Mouse (Mus musculus) liver (tissue): ENCODE measurements around the gene Cox20.
A peak's percentile ranks its signal among the peaks of the same experiment; 100 is the strongest.
"Not testable (repeated sequence)": the region's sequence is repeated elsewhere in the genome, so short reads cannot be mapped to it uniquely, and the experiment has no call there.

Source experiments
- DNase-seq: peaks from one replicate; pipeline ENCODE4 v3.0.0-alpha.2; 2020; ENCODE audit warnings: mixed read lengths

Gene Cox20

GRCm38 (mm10) chr1:178318389-178319184 is at the start of gene Cox20:
Gene Cox20 (plus strand): TSS chr1:178319130.
- peak; percentile 98 for DNase-seq

GRCm38 (mm10) chr1:178270635-178271034 is 48.3 kb upstream of the Cox20 start:
- DNase-seq: no peak

- DNase-seq: no peak
Measured at GRCm38 (mm10) chr1:178275174-178275730, 43.7 kb upstream of the Cox20 start.

GRCm38 (mm10) chr1:178275738-178276053 is 43.2 kb upstream of the Cox20 start:
- no peak for DNase-seq

GRCm38 (mm10) chr1:178276054-178276911 is 42.6 kb upstream of the Cox20 start:
- peak; percentile 63 for DNase-seq

- not testable (repeated sequence) for DNase-seq
Measured at GRCm38 (mm10) chr1:178283314-178283713, 35.6 kb upstream of the Cox20 start.

- DNase-seq: no peak
Measured at GRCm38 (mm10) chr1:178283946-178284720, 34.8 kb upstream of the Cox20 start.

GRCm38 (mm10) chr1:178287601-178288176 is 31.2 kb upstream of the Cox20 start:
- no peak for DNase-seq

GRCm38 (mm10) chr1:178291716-178292115 is 27.2 kb upstream of the Cox20 start:
- no peak for DNase-seq

GRCm38 (mm10) chr1:178294051-178294450 is 24.9 kb upstream of the Cox20 start:
- no peak for DNase-seq

GRCm38 (mm10) chr1:178301261-178301660 is 17.7 kb upstream of the Cox20 start:
- DNase-seq: not testable (repeated sequence)

GRCm38 (mm10) chr1:178303425-178303824 is 15.5 kb upstream of the Cox20 start:
- peak; percentile 78 for DNase-seq

- no peak for DNase-seq
Measured at GRCm38 (mm10) chr1:178309487-178309886, 9.4 kb upstream of the Cox20 start.

GRCm38 (mm10) chr1:178310128-178310527 is 8.8 kb upstream of the Cox20 start:
- no peak for DNase-seq

GRCm38 (mm10) chr1:178313039-178313597 is 5.8 kb upstream of the Cox20 start:
- peak; percentile 20 for DNase-seq

- DNase-seq: no peak
Measured at GRCm38 (mm10) chr1:178314236-178314635, 4.7 kb upstream of the Cox20 start.

GRCm38 (mm10) chr1:178317275-178318001 is 1.5 kb upstream of the Cox20 start:
- no peak for DNase-seq

- DNase-seq: peak; percentile 91
Measured at GRCm38 (mm10) chr1:178318002-178318388, 935 bp upstream of the Cox20 start.

- DNase-seq: peak; percentile 54
Measured at GRCm38 (mm10) chr1:178319295-178320037, 536 bp downstream of the Cox20 start.

GRCm38 (mm10) chr1:178320038-178320722 is 1.2 kb downstream of the Cox20 start:
- no peak for DNase-seq
